Mouse (Mus musculus): ENCODE data around the gene Tnip1. TPM values are rescaled to one million over a fixed set of nuclear protein-coding genes. Genes with fewer than 3 reads are reported as not detected.
A peak's percentile ranks its signal among the peaks of the same experiment; 100 is the strongest.
"Not testable (repeated sequence)": the region's sequence is repeated elsewhere in the genome, so short reads cannot be mapped to it uniquely, and the experiment has no call there.

Gene Tnip1
- total RNA-seq, 2 experiments from 2014 or later, result 66.4 to 76.0 TPM

DNA sequence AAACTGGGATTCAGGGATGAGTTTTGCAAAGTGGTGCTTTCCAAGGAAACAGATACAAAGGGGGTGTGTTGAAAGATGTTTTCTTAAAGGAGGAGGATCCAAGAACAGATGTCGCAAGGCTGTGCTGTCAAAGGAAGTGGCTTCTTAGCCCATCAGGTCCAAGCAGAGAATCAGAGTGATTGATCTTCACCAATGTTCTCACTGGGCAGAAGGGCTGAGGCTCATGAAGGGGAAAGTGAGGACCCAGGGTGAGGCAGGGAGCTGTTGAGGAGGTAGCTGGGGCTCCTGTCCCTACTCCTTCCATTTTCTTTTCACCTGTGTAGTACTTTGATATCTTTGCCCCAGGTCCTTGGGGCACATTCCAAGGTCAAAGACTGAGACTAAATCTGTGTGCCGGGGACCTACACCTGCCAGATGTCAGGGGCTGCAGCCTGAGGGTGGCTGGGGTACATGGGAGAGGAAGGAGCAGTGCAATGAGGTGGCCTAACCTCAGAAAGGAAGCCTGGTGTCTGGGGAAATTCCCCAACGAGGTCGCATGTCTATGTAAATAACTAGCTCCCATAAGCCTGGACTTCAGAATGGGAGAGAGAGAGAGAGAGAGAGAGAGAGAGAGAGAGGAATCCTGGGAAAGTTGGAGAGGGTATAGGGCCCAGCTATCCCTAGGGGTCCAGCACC is 9.5 kb upstream of the Tnip1 start:
- DNase-seq, result no peak

- DNase-seq, result no peak
Measured at GRCm38 (mm10) chr11:54971365-54972048, 8.8 kb upstream of the Tnip1 start.

- DNase-seq, result no peak
Measured at GRCm38 (mm10) chr11:54965234-54965633, 2.5 kb upstream of the Tnip1 start.

GRCm38 (mm10) chr11:54961921-54962320 is 796 bp downstream of the Tnip1 start:
- DNase-seq, result peak in 1 of 2 experiments; percentile 59

DNA sequence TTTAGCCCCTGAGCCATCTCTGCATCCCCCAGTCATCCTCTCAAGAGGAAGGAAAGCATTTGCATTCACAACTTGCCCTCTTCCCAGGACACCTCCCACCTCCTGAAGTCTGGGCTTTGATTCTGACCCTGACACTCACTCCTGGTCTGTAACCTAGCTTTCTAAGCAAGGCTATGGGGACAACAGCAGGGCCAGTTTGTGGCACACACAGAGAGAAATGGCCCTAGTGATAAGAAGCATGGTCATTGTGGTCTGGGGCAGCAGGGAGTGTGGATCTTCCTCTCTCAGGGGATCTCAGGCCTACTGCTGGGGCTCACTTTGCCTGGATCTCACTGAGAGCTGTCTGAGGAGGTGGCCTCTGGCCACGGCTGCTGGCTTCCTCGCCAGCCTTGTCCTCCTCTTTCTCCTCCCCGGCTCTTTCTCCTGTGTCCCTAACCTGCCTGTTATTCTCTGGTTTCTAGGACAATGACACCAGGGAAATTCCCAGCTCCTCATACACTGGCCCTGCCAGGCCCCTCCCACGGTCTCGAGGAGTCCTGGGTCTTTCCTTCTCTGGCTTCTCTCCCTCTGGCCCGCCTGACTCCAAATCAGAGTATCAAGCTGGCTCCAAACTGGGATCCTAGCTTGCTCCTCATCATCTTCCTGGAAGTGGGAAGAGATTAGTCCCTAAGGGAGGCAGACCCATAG is 1.4 kb downstream of the Tnip1 start:
- DNase-seq, result peak in 1 of 2 experiments; percentile 52

DNA sequence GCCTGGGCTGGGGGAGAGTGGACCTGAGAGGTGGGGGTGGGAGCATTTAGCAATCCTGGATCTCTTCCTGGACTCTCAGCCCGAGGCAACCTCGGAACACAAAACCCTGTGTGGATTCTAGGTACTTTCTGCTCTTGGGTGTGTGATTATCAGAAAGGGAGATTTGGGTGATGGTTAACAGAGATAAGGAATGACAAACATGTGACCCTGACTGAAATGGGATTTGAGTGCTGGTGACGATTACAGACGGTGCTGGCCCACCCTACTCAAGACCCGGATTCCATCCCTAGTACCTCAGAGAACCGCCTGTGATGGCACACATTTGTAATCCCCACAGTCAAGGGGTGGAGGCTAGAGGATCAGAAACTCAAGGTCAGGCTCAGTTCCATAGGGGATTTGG is 2.5 kb downstream of the Tnip1 start:
- DNase-seq, result no peak

GRCm38 (mm10) chr11:54958571-54959073 is 4.1 kb downstream of the Tnip1 start:
- DNase-seq, result no peak

- DNase-seq, result not testable (repeated sequence)
Measured at GRCm38 (mm10) chr11:54957708-54958107, 5.0 kb downstream of the Tnip1 start.

DNA sequence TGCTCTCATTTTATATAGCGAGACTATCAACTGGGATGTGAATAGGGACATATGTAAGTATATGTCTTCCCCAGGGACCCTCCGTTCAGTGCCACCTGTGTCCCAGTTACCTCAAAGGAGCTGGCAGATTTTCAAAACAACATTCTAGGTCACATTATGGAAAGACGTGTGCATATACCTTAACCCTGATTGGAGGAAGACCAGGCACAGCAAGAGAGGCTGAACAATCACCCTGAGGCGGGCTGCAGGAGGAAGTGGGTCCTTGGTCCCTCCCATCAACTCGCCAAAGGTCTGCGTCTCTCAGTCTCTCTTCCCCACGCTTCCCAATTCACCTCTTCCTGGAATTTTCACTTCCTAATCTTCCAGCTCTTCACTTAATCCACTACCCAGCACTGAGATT is 5.8 kb downstream of the Tnip1 start:
- DNase-seq, result no peak

DNA sequence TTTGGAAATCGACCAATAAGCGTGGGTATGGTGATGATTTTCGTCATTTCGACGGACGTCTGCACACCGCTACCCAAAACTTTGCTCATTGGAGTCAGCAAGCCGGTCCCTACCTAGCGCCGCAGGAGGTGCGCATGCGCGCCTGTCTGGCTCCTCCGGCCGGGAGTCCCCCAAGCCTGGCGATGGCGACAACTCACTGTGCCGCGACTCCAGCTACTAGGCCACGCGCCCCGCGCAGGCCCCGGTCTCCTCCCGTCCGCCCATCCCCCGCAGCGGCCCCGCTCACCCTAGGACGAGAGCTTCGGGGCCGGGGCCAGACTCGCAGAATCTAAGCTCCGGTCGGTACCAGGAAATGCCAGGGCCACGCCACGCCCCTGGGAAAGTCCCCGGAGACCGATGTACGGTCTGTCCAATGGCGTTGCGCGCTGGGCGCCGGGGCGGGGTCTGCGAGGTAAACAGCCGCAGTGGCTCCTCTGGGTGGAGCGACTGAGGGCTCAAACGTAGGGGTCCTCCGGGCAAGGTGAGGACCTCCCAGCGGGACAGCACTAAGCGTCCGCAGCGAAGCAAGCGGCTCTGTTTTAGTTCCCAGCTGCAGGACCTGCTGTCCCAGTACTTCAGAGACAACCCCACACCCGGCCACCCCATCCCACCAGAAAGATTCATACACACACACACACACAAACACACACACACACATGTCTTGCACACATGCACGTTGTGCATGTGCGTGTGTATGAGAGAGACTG is 6.8 kb downstream of the Tnip1 start:
- peak; percentile 99 to 100 for DNase-seq

DNA sequence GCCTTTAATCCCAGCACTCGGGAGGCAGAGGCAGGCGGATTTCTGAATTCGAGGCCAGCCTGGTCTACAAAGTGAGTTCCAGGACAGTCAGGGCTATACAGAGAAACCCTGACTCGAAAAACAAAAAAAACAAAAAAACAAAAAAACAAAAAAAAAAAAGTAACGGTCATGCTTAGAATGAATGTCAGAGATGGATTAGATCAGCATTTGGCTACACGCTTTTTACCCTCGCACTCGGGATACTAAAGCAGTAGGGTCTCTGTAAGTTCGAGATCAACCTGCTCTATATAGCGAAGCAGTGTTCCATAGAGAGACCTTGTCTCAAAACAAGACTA is 7.3 kb downstream of the Tnip1 start:
- not testable (repeated sequence) for DNase-seq

GRCm38 (mm10) chr11:54954716-54955115 is 8.0 kb downstream of the Tnip1 start:
- no peak for DNase-seq

DNA sequence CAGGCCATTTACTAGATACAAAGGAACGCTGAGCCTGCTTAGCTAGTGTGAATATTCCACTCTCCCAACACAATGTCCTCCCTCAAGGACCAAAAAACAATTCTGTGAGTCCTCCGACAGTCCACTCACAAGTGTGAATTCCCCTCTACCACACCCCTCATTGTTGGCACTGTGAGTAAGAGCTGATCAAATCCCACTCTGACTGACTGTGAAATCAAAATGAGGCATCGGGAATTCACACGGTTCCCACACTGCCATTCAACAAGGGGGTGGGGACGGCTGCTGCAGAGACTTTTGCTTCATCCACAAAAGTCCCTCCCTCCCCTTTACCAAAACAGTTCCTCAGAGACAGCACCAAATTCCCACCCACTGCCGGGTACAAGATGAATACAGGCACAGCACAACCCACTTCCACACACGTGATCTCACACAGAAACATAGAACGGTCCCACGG is 8.7 kb downstream of the Tnip1 start:
- peak in 1 of 2 experiments; percentile 28 for DNase-seq

DNA sequence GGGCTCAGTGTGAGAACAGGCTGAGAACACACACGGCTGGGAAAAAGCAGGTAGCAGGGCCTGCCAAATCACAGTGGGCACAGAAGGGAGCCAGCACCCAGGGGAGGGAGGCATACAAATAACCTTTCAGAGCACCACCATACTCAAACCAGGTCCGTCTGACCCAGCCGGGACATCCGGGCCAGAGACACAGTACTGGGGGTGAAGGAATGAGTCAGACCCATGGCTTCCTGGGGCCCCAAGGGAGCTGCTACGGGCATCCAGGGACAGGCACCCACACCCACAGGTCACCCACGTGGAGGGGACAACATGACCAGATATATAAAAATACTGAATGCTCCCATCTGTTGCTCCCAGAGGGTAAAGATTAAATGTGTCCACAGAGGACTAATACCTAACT is 10.1 kb downstream of the Tnip1 start:
- peak in 1 of 2 experiments; percentile 66 for DNase-seq

DNA sequence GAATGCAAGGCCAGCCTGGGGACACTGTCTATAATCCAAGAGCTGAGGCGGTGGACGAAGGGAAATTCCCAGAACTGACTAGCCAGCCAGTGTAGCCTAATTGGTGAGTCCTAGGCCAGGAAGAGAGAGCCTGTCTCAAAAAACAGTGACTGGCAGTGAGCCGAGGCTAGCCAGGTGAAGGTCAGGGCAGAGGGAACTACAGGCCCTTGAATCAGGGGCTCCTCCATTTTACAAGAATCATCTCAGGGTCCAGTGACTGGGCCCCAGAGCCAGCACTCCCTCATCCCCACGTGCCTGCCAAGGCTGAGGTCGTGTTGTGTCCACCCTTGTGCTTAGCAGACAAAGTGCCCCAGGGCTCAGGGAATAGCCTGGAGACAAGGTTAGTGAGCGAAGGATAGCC is 12.0 kb downstream of the Tnip1 start:
- peak; percentile 48 to 60 for DNase-seq

DNA sequence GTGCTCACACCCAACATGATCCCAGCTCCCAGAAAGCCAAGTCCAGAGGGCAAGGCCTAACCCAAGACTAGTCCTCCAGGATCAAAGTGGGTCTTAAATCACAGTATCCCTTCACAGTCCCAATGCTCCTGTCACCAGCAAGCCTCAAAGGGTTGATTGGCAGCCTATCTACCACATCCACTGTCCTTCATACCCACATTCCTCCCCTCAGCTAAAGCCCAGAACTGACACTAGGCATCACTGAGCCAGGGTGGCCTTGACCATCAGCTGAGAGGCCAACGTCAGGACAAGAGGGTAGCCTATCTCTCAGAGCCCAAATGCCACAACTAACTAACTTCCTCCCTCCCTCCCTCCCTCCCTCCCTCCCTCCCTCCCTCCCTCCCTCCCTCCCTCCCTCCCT is 13.0 kb downstream of the Tnip1 start:
- DNase-seq, result no peak

GRCm38 (mm10) chr11:54944702-54945101 is 18.0 kb downstream of the Tnip1 start:
- DNase-seq, result no peak

GRCm38 (mm10) chr11:54940056-54940455 is 22.7 kb downstream of the Tnip1 start:
- peak; percentile 76 to 78 for DNase-seq

- no peak for DNase-seq
Measured at GRCm38 (mm10) chr11:54939501-54939900, 23.2 kb downstream of the Tnip1 start.

- no peak for DNase-seq
Measured at GRCm38 (mm10) chr11:54936771-54937140, 26.0 kb downstream of the Tnip1 start.

DNA sequence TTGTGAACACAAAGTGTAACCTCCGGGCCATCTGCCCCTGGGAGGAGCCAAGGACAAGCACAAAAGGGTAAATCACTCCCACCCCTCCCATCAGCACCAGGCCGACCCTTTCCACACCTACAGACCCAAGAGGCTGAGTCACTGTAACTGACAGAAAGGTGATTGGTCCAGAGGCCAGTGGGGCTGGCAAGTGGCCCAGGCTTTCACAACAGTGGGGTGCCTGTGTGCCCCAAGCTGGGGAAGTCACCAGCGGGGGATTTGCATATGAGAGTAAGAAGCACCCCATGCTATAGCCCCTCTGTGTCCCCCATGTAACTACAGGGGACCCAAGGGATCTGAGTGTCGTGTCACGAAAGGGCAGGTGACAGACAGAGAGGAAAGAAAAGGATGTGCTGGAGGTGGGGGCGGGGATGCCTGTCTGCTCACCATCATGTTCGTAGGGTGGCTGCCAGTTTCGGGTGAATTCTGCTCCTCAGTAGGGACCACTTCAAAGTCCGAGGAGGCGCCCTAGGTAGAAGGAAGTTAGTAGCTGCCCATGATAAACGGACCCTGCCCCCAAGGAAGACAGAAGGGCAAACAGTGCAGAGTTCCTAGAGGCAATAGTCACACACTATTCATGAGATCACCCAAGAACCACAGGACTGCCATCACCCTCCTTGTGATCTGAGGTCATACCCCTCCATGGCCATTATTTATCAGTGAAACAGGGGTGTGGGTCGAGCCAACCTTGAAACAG is 26.5 kb downstream of the Tnip1 start:
- peak; percentile 80 to 81 for DNase-seq

GRCm38 (mm10) chr11:54934198-54934597 is 28.5 kb downstream of the Tnip1 start:
- peak; percentile 65 to 67 for DNase-seq
